Mouse (Mus musculus): ENCODE results near the gene Arvcf. TPM values are rescaled to one million over a fixed set of nuclear protein-coding genes. Genes with fewer than 3 reads are reported as not detected.
A peak's percentile ranks its signal among the peaks of the same experiment; 100 is the strongest.

The Arvcf gene
- total RNA-seq (2021), result 10 to 100 TPM; 34.6 to 36.9 TPM
- long read RNA-seq, experiment 1, full-length matches to known transcripts, result 27 of 59 reads
- long read RNA-seq, experiment 1, partial matches to known transcripts, result 12 of 59 reads
- long read RNA-seq, experiment 1, other reads (novel, unspliced or antisense), result 20 of 59 reads
- long read RNA-seq, experiment 2, full-length matches to known transcripts, result 26 of 69 reads
- long read RNA-seq, experiment 2, partial matches to known transcripts, result 21 of 69 reads
- long read RNA-seq, experiment 2, other reads (novel, unspliced or antisense), result 22 of 69 reads

GRCm38 (mm10) chr16:18347931-18348600, at the start of gene Arvcf, which contains the start of gene Tango2:
Gene Arvcf (plus strand): TSS chr16:18348182.
Gene Tango2 (minus strand): TSS chr16:18348103.
- DNase-seq (ENCODE audit: low spot score in 2 of 2), result peak; percentile 80 to 89

GRCm38 (mm10) chr16:18308159-18308558, 39.8 kb upstream of the Arvcf start:
- DNase-seq (ENCODE audit: low spot score in 2 of 2), result no peak

- no peak for DNase-seq (ENCODE audit: low spot score in 2 of 2)
Observed at GRCm38 (mm10) chr16:18318992-18319391, 29.0 kb upstream of the Arvcf start.

- DNase-seq (ENCODE audit: low spot score in 2 of 2), result no peak
Observed at GRCm38 (mm10) chr16:18321443-18321842, 26.5 kb upstream of the Arvcf start.

GRCm38 (mm10) chr16:18323460-18323859, 24.5 kb upstream of the Arvcf start:
- DNase-seq (ENCODE audit: low spot score in 2 of 2), result no peak

GRCm38 (mm10) chr16:18324031-18324430, 24.0 kb upstream of the Arvcf start:
- DNase-seq (ENCODE audit: low spot score in 2 of 2), result no peak

- no peak for DNase-seq (ENCODE audit: low spot score in 2 of 2)
Observed at GRCm38 (mm10) chr16:18325741-18326140, 22.2 kb upstream of the Arvcf start.

- DNase-seq (ENCODE audit: low spot score in 2 of 2), result no peak
Observed at GRCm38 (mm10) chr16:18327936-18328335, 20.0 kb upstream of the Arvcf start.

GRCm38 (mm10) chr16:18328524-18328923, 19.5 kb upstream of the Arvcf start:
- DNase-seq (ENCODE audit: low spot score in 2 of 2), result no peak

- no peak for DNase-seq (ENCODE audit: low spot score in 2 of 2)
Observed at GRCm38 (mm10) chr16:18333976-18334375, 14.0 kb upstream of the Arvcf start.

- DNase-seq (ENCODE audit: low spot score in 2 of 2), result no peak
Observed at GRCm38 (mm10) chr16:18335981-18336380, 12.0 kb upstream of the Arvcf start.

GRCm38 (mm10) chr16:18337261-18337660, 10.7 kb upstream of the Arvcf start:
- DNase-seq (ENCODE audit: low spot score in 2 of 2), result no peak

GRCm38 (mm10) chr16:18339866-18340265, 8.1 kb upstream of the Arvcf start:
- no peak for DNase-seq (ENCODE audit: low spot score in 2 of 2)

- DNase-seq (ENCODE audit: low spot score in 2 of 2), result no peak
Observed at GRCm38 (mm10) chr16:18341605-18342004, 6.4 kb upstream of the Arvcf start.

- no peak for DNase-seq (ENCODE audit: low spot score in 2 of 2)
Observed at GRCm38 (mm10) chr16:18342076-18342475, 5.9 kb upstream of the Arvcf start.

GRCm38 (mm10) chr16:18342650-18343570, 5.1 kb upstream of the Arvcf start:
- no peak for DNase-seq (ENCODE audit: low spot score in 2 of 2)

GRCm38 (mm10) chr16:18343778-18344177, 4.2 kb upstream of the Arvcf start:
- DNase-seq (ENCODE audit: low spot score in 2 of 2), result peak; percentile 94 to 98

GRCm38 (mm10) chr16:18345243-18345642, 2.7 kb upstream of the Arvcf start:
- DNase-seq (ENCODE audit: low spot score in 2 of 2), result peak; percentile 55 to 81

GRCm38 (mm10) chr16:18348601-18349175, 706 bp downstream of the Arvcf start:
- DNase-seq (ENCODE audit: low spot score in 2 of 2), result peak; percentile 35 to 50

- DNase-seq (ENCODE audit: low spot score in 2 of 2), result no peak
Observed at GRCm38 (mm10) chr16:18349761-18350325, 1.9 kb downstream of the Arvcf start.
